Mouse (Mus musculus) erythroblast, embryonic 14.5 days (primary cell): ENCODE results near the gene Rabepk. TPM values are rescaled to one million over a fixed set of nuclear protein-coding genes. Genes with fewer than 3 reads are reported as not detected.

Experiments
- H3K27me3 ChIP-seq: 2 replicates; pipeline ENCODE4 v1.6.1; 2012; ENCODE audit warnings: inconsistent platforms; ENCODE audit not compliant: control insufficient read depth
- H3K36me3 ChIP-seq: 2 replicates; pipeline ENCODE4 v1.6.1; 2012; ENCODE audit warnings: mild to moderate bottlenecking, inconsistent platforms; ENCODE audit not compliant: control insufficient read depth
- H3K4me1 ChIP-seq: 2 replicates; pipeline ENCODE4 v1.6.1; 2012; ENCODE audit warnings: inconsistent platforms; ENCODE audit not compliant: control insufficient read depth
- H3K4me3 ChIP-seq: replicated peaks from 2 replicates; pipeline ENCODE3; 2012; ENCODE audit warnings: moderate library complexity, mild to moderate bottlenecking, inconsistent platforms
- H3K9me3 ChIP-seq: 2 replicates; pipeline ENCODE4 v1.6.1; 2012; ENCODE audit warnings: low read length, inconsistent platforms, mixed read lengths; ENCODE audit not compliant: control insufficient read depth
- GATA1 ChIP-seq: IDR thresholded peaks from 2 replicates; pipeline ENCODE4 v1.6.1; 2012; ENCODE audit warnings: low read length, inconsistent platforms, mixed read lengths
- TAL1 ChIP-seq: IDR thresholded peaks from 3 replicates; pipeline ENCODE4 v1.6.1; 2012; ENCODE audit warnings: low read length, inconsistent platforms, mixed read lengths
- polyA plus RNA-seq: library from polyadenylated mRNA; stranded (reverse); fragments of >175 nt; gene quantifications from 2 replicates; pipeline ENCODE4 v1.2.3, GENCODE M21; 2012

Gene Rabepk
- polyA plus RNA-seq, 1 experiment: 0.81 TPM

DNA sequence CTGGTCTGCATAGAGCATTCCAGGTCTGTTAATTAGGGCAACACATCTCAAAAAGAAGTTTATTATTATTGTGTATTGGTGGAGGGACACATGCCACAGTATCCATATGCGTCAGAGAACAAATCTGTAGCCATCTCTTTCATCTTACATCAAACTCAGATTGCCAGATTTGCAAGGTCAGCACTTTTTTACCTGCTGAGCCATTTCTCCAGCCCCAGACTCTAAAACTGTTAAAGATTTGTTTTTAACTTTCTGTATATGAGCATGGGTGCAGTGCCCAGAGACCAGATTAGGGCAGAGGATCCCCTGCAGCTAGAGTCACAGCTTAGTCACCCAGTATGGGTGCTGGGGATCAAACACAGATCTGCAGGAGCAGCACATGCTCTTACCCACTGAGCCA, 63.1 kb downstream of the Rabepk start:
- H3K4me1 ChIP-seq: peaks cover 82% of the 10 kb centered on the region
- TF ChIP-seq GATA1 (no peak), TAL1 (no peak)
- H3K9me3 ChIP-seq: no peaks in the 10 kb centered on the region

More for the DNA sequence above, 63.1 kb downstream of the Rabepk start:
- no peak overlapping the region for H3K4me3 ChIP-seq
- H3K36me3 ChIP-seq: peaks cover 81% of the 10 kb centered on the region
- no peaks in the 10 kb centered on the region for H3K27me3 ChIP-seq

Other genes starting within 250 kb of the Rabepk start
- gene Gapvd1, start 44.7 kb downstream of the Rabepk start, polyA plus RNA-seq: 3.0 and 5.0 TPM in 2 replicates
- gene Hspa5, start 27.9 kb downstream of the Rabepk start, polyA plus RNA-seq: 8.1 and 12.3 TPM in 2 replicates
- gene Fbxw2, start 26.4 kb upstream of the Rabepk start, polyA plus RNA-seq: 3.9 and 5.1 TPM in 2 replicates
- not detected in 2 replicates for gene Gm34653, start 33.1 kb upstream of the Rabepk start, polyA plus RNA-seq
- not detected in 2 replicates for gene Cutal, start 74.5 kb upstream of the Rabepk start, polyA plus RNA-seq
- gene Psmd5, start 75.1 kb upstream of the Rabepk start, polyA plus RNA-seq: 0.80 and 1.2 TPM in 2 replicates
- 1.8 and 2.1 TPM in 2 replicates for gene Phf19, start 114.1 kb upstream of the Rabepk start, polyA plus RNA-seq
- gene Traf1, start 161.9 kb upstream of the Rabepk start, polyA plus RNA-seq: not detected in 2 replicates